Mouse (Mus musculus): Measurements from ENCODE around the gene Col6a4. TPM values are rescaled to one million over a fixed set of nuclear protein-coding genes. Genes with fewer than 3 reads are reported as not detected.

Gene Col6a4
- total RNA-seq, 2 experiments from 2014 or later: 0.10 to 0.30 TPM

DNA sequence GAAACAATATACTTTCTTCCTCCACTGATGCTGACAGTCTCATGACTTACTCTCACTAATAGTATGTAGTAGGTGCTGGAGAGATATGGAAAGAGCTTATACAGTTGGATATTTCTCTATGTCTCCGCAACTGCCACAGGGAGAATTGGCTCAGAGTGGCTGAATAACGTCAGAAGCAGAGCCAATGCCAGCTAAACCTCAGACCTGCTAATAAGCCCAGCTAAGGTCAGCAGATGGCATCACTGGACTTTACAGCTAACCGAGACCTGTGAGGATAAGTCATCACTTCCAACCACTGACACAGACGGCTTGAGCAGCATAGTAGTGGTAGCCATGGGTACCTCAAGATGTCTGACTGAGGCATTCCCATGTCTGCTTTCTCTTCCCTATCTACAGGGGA is 22.6 kb downstream of the Col6a4 start:
- no peak for DNase-seq (ENCODE audit: low spot score in 2 of 2)

DNA sequence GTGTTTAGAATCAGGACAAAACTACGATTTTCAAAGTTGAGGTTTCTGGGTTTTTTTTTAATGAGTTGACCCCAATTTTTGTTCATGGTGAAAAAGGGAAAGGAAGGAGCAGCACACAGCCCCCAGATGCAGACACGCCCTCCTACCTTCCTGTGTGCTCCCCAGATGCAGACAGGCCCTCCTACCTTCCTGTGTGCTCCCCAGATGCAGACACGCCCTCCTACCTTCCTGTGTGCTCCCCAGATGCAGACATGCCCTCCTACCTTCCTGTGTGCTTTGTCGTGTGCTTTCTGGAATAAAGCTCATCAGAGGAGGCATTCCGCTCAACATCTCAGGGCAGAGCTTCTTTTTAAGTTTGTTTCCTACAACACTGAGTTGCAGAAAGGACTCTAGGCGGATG is 24.9 kb downstream of the Col6a4 start:
- DNase-seq (ENCODE audit: low spot score in 2 of 2): no peak

DNA sequence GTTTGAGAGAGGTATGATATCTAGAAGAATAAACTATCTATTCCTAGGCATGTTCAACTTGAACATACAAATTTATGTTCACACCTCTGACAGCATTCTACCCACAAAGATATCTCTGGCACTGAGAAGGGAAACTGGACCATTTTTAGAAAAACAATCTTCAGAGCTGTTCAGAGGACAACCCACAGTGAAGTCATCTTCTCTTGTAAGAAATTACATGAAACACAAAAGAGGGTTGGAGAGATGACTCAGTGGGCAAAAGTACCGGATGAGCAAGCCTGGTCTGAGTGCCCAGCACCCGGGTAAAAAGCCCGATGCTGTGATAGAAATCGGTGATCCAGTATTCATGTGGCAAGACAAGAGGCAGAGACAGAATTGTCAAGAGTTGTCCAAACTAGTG is 43.1 kb downstream of the Col6a4 start:
- DNase-seq (ENCODE audit: low spot score in 2 of 2): no peak

DNA sequence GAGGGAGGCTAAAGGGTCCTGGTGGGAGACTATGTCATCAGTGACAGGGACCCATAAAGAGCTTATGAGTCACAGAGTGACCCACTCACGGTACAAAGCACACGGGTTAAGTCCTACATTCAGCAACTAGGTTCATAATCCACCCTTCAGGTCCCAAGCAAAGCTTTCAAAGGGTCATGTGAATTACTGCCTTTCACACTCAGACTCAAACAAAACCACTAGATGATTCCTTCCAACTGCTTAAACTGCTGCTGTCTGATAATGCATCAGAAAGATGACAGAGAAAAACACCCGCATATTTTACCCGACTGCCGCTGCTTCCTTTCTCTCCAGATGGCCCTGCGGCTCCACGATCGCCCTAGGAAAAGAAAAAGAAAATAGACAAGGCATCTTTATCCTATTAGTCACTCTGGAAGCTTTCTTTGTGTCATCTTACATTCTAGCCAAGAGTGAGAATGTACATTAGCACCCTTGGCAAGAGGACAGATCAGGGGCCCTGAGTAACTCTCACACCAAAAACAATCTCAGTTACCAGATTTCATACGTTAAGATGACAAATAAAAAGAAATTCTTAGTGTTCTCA is 52.6 kb downstream of the Col6a4 start:
- no peak for DNase-seq (ENCODE audit: low spot score in 2 of 2)

DNA sequence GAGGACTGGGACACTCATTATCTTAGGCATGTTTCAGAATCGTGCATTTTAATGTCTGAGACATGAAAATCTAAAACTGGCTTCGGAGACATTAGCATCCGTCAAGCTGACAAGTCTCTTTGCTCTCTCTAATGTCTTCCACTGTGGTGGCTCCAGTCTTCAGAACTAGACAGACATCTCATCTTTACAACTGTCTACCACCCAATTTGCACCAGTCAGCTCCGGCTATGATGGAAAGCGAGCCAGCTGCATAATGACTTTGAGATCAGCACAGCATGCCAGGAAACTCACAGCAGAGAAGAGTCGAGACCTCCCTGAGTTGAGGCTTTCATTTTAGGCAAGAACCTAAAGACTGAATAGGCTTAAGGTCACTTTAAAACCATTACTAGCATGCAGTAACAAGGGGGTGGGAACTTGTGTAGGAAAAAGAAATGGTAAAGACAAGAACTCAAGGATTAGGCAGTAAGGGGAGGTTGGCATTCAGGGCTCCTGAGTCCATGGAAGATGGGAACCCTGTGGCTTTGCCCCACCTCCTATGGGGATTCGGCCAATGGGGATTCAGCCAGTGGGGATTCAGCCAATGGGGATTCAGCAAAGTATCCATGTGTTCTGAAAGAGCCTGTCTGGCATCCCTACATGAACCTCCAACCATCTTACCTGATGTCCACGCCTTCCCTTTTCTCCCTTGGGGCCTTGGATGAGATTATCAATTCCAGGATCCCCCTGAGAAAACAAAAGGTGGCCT is 56.5 kb downstream of the Col6a4 start:
- no peak for DNase-seq (ENCODE audit: low spot score in 2 of 2)

DNA sequence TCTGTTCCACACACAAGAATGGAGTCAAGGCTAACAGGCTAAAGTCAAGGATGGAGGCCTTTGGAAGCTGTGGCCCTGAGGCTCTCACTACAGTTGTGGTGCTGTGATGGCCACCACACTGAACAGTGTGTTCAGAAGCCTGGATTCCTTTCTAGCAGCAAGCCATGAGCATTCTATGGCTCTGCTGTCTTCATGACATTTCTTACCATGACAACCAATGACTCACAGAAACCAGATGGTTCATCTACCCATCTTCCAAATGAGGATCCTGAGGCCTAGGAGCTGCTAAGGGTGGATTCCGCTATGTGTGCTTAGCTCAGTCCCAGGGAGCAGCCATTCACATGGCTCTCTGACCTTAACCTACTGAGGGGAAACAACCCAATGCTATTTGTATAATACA is 57.3 kb downstream of the Col6a4 start:
- no peak for DNase-seq (ENCODE audit: low spot score in 2 of 2)

DNA sequence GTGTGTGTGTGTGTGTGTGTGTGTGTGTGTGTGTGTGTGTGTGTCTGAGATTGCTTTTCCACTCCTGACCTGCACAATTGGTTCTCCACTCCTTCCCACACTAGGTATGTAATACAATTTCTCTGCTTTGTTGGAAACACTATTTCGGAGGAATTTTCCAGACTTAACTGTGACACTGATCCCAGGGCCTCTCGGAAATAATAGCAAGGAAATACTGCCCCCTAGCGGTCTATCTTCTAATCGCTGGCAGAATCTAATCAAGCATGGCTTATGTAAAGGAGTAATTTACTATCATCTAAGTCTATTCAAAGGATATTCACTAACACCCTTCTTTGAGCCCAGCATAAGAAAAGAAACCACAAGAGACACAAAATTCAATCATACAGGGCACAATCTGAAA is 57.7 kb downstream of the Col6a4 start:
- peak; percentile 29 to 52 for DNase-seq (ENCODE audit: low spot score in 2 of 2)

DNA sequence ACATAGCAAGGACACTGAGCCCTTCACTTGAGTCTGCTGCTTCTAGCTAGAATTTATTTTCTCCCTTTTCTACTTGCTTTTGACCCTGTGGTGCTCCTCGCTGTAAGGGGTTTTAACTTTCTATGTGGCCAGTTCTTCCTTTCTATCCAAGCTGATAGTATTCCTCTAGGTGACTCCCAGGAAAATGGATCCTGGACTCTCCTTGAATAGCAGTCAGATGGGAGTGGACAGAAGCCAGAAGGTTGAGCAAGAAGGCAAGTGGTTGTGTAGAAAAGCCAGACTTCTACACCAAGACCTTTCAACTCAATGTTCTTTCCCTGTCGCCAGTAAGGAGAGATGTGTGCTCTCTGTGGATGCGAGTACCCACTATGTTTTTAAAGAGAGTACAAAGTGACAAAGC is 80.9 kb downstream of the Col6a4 start:
- DNase-seq (ENCODE audit: low spot score in 2 of 2): no peak

DNA sequence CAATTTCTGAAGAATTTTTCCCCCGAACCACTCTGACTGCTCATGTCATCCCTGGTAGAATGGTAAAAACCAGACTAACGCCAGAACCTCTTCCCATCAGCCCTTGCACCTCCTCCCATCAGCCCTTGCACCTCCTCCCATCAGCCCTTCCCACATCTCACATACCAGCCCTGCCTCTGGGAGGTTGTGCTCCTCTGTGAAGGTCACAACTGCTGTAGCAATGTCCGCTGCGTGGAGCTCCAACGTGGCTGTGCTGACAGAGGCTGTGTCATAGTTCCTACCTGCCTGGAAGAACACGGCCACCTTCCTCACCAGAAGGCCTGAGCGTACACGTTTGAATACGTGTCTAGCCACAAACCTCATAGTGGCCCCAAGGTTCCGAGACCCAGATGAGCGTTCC is 83.4 kb downstream of the Col6a4 start:
- no peak for DNase-seq (ENCODE audit: low spot score in 2 of 2)

DNA sequence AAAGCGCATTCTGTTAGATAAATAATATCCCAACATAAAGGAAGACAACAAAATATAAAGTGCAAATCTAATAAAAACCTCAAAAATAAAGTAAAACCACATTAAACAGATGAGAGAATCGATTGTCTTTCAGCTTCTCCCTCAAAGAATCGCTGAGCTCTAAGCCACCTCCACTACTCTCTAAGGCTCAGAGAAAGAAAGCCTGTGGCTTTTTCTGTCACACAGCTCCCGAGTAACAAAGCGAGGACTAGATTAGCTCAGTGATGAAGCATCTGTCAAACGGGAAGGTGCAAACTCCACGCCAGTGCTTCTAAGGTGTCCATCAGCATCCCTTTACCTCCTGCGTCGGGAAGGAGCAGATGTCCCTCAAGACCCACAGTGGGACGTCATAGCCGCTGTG is 98.6 kb downstream of the Col6a4 start:
- DNase-seq (ENCODE audit: low spot score in 2 of 2): no peak

DNA sequence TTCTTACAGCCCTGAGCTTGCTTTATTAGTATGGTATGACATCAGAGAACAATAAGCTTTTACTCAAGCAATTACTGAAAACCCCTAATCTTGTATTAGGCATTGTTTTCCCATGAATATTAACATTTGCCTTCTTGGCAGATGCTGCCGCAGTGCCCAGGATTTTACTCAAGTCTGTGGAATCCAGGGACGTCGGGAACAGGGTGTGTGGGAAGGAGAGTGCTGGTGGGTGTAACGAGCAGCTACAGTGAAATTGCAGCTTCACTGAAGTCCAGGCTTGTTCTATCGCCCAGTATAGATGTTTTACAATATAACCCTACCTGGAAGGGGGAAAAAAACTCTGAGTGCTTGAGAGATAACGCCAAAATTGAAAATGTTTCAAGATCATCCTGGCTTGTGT is 104.2 kb downstream of the Col6a4 start:
- DNase-seq (ENCODE audit: low spot score in 2 of 2): no peak

DNA sequence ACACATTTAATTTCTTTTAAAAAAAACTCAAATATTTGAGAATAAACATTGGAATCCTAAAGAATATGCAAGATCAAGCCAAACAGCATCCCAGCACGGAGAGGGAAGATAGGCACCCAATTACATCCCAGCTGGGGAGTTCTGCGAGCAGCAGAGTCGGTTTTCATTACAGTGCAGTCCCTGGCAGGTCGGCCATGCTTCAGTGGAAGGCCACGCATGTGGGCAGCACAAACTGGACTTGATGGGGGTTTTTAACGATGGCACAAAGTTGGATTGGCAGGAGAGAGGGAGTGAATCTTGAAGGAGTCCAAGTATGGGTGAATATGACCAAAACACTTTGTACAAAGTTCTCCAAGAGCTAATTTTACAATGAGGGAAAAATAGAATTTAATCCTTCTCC is 106.5 kb downstream of the Col6a4 start:
- DNase-seq (ENCODE audit: low spot score in 2 of 2): no peak

DNA sequence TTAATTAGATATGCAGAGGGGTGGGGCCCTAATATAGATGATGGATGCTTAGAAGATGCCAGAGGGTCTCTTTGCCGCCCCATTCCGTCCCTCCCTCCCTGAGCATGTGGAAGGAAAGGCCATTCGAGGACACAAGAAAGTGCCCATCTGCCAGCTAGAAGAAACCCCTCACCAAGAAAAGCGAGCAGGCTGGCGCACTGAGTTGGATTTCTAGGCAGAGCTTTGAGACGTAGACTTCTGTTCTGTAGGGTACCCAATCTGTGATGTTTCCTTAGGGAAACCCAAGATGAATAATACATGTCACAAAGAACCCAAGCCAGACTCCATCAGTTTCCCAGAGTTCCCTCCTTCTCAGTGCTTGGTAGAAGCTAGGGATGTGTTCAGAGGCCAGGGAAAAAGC is 107.1 kb downstream of the Col6a4 start:
- no peak for DNase-seq (ENCODE audit: low spot score in 2 of 2)

DNA sequence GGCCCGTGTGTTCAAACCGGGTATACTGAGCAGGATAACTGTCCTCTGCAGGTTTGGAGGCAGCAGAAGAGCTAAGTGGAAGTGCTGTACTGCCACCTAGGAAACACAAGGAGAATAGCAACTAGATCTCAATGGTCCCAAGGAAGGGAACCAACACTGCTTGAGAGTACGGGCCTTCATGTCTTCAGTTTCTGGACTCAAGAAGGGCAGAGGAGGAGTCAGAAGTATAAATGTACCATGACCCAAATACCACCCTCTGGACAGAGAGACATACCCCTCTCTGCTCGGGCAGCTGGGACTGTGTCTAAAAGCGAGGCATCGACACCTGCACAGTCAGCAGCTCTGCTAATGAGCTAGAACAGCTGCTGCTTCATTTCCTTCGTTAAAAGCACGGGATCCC is 108.5 kb downstream of the Col6a4 start:
- no peak for DNase-seq (ENCODE audit: low spot score in 2 of 2)

DNA sequence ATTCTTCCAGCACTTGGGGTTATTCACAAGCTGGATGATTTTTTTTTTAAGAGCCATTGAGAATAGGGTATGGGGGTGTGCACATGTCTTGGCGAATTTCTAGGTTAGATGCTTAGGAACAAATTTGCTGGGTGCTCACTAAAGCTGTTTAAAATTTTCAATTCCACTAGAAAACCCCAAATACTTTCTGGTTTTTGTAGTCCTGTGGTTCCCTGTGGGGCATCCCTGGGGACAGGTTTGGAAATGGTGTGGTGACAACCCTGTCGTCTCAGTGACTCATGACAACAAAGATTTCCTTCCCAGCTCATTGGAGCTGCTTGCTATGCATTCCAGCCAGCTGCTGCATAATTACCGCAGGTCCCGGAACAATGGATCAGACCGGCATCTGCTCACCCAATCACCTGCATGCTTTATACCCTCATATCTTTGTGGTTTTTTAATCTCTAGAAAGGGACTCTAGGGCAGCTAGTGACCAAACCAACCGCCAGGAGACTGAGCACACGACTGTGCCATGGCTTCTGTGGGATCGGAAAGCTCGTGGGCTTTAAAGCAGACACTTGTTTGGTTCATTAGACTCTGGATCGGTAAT is 111.6 kb downstream of the Col6a4 start:
- no peak for DNase-seq (ENCODE audit: low spot score in 2 of 2)

DNA sequence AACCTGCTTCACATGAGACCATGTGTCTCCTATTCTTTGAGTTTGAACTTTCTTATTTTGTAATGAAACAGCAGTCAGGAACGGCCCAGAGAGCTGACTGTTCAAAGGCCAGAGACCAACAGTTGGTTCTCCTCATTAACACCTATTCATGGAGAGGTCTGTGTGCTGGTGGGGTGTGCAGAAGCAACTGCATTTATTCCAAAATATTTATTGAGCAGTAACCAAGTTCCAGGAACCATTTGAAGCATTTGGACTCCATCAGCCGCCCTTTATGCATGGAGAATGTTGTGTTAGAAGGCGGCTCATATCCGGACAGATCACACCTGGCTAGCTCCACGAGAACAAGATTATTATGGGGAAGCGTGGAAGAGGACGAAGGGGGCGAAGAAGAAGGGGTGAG is 118.1 kb downstream of the Col6a4 start:
- no peak for DNase-seq (ENCODE audit: low spot score in 2 of 2)

DNA sequence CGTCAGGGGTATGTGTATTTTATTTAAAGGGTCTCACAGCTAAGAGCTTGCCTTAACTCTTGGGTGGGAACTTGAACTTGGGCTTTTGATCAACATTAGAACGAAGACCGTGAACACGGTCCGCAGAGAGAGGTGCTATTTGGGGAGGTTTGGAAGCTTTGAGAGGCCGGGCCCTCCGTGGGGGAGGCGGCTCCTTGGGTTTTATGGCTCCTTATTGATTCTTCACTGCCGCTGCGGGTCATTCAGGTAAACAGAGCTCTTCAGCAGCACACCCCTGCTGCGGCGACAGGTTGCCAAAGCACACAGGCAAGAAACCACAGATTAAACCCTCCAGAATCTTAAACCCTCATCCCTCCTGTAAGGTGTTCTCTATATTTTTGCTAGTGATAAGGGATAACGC is 119.7 kb downstream of the Col6a4 start:
- DNase-seq (ENCODE audit: low spot score in 2 of 2): no peak

DNA sequence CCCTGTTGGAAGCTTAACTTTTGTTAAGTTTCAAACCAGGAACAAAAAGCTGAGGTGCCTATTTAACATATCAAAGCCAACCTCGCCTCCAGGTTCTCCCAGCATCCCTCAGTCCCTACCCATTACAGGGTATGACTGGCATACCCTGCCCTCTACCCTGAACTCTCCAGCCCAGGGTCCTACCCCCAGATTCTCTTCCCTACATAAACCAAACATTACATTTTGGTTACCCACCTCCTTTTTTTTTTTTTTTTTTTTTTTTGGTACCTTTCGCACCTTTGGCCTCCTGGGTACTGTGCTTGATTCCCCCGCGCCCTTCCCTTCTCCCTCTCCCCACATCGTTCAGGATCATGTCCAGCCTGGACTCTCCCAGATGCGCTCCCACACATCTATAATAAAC is 120.3 kb downstream of the Col6a4 start:
- no peak for DNase-seq (ENCODE audit: low spot score in 2 of 2)

DNA sequence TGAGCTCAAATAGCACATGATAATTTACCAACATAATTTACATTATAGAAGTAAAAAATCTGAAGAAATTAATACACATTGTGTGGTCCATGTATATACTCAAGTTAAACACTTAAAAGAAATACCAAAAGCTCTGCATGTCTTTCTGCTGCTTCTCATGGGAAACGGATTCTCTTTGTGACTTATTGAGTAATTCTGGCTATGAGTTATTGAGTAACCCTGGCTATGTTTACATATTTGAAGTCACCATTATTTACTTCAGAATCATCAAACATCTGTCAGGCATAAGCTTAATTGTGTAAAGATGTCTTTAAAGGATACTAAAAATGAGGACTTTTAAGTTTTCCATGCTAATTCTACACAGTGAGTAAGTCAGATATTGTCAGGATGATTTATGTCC is 122.8 kb downstream of the Col6a4 start:
- no peak for DNase-seq (ENCODE audit: low spot score in 2 of 2)

DNA sequence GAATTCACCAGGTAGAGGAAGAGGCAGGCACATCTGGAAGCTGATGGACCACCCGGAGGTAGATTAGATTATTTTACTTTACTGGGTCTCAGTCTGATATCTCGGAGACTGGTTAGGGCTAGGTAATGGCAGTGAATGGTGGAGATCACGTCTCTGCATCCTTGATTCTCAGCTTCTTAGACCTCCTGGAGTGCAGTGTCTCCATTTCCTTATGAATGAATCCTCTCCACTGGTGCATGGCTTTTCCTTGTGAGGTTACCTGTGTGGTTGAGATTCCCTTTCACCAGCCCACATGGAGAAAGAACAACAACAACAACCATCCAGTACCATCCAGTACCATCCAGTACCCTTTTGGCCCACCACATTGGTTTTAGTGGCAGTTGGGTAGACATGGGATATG is 124.6 kb downstream of the Col6a4 start:
- no peak for DNase-seq (ENCODE audit: low spot score in 2 of 2)

DNA sequence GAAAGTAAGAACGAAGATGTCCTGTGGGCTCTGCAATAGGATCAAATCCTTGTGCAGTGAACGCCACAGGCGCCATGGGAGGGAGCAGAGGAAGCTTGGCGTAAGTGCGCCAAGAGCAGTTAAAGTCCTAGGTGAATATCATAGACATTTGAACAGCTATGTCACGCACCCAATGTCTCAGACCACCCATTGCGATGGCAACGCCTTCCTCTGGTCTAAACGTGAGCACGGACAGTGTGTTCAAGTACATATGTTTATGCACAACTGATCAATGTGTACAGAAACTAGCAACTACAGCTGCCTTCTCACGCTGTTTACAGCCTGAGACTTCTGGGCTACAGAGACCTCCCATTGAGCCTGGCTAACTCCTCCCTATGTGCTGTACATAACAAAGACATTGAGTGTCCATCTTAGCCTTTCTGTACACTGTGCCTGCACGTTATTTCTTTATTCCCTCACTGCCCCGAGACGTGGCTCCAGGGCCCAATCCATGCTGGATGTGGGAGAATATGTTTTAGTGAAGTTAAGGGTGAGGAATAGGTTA is 125.2 kb downstream of the Col6a4 start:
- DNase-seq (ENCODE audit: low spot score in 2 of 2): no peak

DNA sequence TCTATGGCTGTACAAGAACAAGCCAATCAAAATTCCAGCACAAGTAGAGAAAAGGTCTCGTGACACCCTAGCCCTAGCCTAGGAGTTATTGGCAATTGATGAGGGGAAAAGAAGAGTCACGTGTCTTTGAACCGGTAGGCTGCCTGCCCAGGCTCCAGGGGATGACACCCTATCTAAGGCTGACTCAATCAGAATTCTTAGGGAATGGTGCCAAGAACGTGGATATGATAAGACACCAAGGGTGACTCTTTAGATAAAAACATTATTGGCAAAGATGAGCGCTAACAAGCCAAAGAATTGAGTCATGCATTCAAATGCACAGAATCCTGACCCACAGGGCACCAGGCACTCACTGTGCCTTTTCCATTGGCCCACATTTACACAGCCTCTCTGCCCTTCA is 125.7 kb downstream of the Col6a4 start:
- DNase-seq (ENCODE audit: low spot score in 2 of 2): no peak

DNA sequence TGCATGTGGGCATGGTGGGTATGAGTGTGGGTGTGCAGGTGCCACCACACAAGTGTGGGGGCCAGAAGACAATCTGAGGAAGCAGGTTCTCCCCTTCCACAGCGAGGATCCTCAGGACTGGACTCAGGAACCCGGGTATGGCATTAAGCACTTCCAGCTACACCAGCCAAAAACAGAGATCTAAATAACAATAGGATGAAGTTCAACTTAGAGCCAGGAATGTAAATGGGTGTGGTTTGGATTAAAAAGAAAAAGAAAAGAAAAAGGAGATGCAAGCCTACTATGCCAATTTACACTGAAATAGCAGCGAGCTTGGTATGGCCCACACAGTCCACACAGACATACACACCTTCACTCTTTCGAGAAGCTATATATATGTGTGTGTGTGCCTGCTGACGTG is 128.6 kb downstream of the Col6a4 start:
- no peak for DNase-seq (ENCODE audit: low spot score in 2 of 2)
